Mouse (Mus musculus): ENCODE measurements around the gene Vmn1r234. TPM values are rescaled to one million over a fixed set of nuclear protein-coding genes. Genes with fewer than 3 reads are reported as not detected.
"Not testable (repeated sequence)": the region's sequence is repeated elsewhere in the genome, so short reads cannot be mapped to it uniquely, and the experiment has no call there.

Gene Vmn1r234
- not detected in 2 replicates for polyA plus RNA-seq (2012; ENCODE audit: insufficient read depth, insufficient read length, low replicate concordance, missing spikeins)

- Histone ChIP-seq H3K4me3 (ENCODE audit: insufficient read depth, low read depth, low read length) (no peak within 1 kb of the TSS), H3K4me1 (ENCODE audit: control insufficient read depth, insufficient read depth, low read length) (no peaks in the 10 kb centered on the region), H3K27ac (ENCODE audit: insufficient read depth, low read depth, low read length) (no peak within 1 kb of the TSS)
- WGBS: 80% methylated on average over 1 of the region's 1 CpGs
- TF ChIP-seq POLR2A (IDR thresholded peaks at IDR 0.05; ENCODE audit: insufficient read depth, low read depth, low read length): no peak
- TF ChIP-seq CTCF (IDR thresholded peaks at IDR 0.05; ENCODE audit: insufficient read depth, low read depth, low read length): no peak
Measured at GRCm38 (mm10) chr17:21225787-21226186, at the start of gene Vmn1r234. Vmn1r234 (plus strand) TSS chr17:21226087.

GRCm38 (mm10) chr17:21211081-21211480, 14.8 kb upstream of the Vmn1r234 start:
- H3K27ac ChIP-seq (ENCODE audit: insufficient read depth, low read depth, low read length); H3K4me3 ChIP-seq (ENCODE audit: insufficient read depth, low read depth, low read length); H3K4me1 ChIP-seq (ENCODE audit: control insufficient read depth, insufficient read depth, low read length): not testable (repeated sequence)
- 100% methylated on average over 1 of the region's 1 CpGs for WGBS

DNA sequence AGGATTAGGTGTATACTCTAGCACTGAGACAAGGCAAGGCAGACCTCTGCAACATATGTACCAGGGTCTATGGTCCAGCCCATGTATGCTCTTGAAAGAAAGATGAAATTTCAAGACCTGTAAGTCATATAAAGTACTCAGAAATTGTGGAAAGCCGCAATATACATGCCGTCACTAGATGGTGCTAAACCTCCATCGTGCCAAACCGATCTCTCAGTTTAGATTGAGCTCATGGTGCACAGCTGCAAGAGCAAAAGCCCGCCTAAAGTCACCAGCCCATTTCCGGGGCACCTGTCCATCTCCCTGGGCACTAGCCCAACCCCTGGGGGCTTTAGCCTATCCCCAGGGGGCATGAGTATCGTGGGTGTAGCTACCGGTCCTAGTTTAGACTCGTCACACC, 5.8 kb downstream of the Vmn1r234 start:
- WGBS: 30% methylated on average over 9 of the region's 9 CpGs
- Histone ChIP-seq H3K27ac (ENCODE audit: insufficient read depth, low read depth, low read length) (no peak overlapping the region), H3K4me3 (ENCODE audit: insufficient read depth, low read depth, low read length) (no peak overlapping the region), H3K4me1 (ENCODE audit: control insufficient read depth, insufficient read depth, low read length) (no peaks in the 10 kb centered on the region)
- no peak for TF ChIP-seq POLR2A (IDR thresholded peaks at IDR 0.05; ENCODE audit: insufficient read depth, low read depth, low read length)
- TF ChIP-seq CTCF (IDR thresholded peaks at IDR 0.05; ENCODE audit: insufficient read depth, low read depth, low read length): no peak

- Histone ChIP-seq H3K4me3 (ENCODE audit: insufficient read depth, low read depth, low read length) (no peak within 1 kb of the TSS), H3K4me1 (ENCODE audit: control insufficient read depth, insufficient read depth, low read length) (no peaks in the 10 kb centered on the region), H3K27ac (ENCODE audit: insufficient read depth, low read depth, low read length) (no peak within 1 kb of the TSS)
- TF ChIP-seq CTCF (IDR thresholded peaks at IDR 0.05; ENCODE audit: insufficient read depth, low read depth, low read length) (no peak), POLR2A (IDR thresholded peaks at IDR 0.05; ENCODE audit: insufficient read depth, low read depth, low read length) (no peak)
Measured at GRCm38 (mm10) chr17:21256111-21256510, 30.2 kb downstream of the Vmn1r234 start, which contains the start of gene Vmn1r235. Vmn1r235 (plus strand) TSS chr17:21256411.

DNA sequence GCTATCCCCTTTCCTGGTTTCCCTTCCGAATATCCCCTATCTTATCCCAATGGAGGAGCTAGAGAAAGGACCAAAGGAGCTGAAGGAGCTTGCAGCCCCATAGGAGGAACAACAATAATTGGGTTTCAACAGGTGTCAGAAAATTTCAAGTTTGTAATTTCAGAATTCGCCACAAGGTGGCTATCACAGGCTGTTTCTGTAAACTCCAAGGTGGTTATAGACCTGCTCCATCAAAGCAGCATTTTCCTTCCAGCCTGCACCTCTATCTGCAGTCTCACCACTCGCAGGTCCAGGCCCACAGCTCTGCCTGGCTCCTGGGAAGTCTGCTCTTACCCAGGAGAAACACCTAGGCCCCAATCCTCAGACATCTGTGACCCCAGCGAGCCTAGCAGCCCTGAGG, 46.2 kb downstream of the Vmn1r234 start:
- WGBS: 10% methylated on average over 4 of the region's 4 CpGs
- Histone ChIP-seq H3K4me3 (ENCODE audit: insufficient read depth, low read depth, low read length) (no peak overlapping the region), H3K27ac (ENCODE audit: insufficient read depth, low read depth, low read length) (no peak overlapping the region), H3K4me1 (ENCODE audit: control insufficient read depth, insufficient read depth, low read length) (no peaks in the 10 kb centered on the region)
- TF ChIP-seq CTCF (IDR thresholded peaks at IDR 0.05; ENCODE audit: insufficient read depth, low read depth, low read length): no peak
- TF ChIP-seq POLR2A (IDR thresholded peaks at IDR 0.05; ENCODE audit: insufficient read depth, low read depth, low read length): no peak

- no peak within 1 kb of the TSS for H3K4me3 ChIP-seq (ENCODE audit: insufficient read depth, low read depth, low read length)
- H3K27ac ChIP-seq (ENCODE audit: insufficient read depth, low read depth, low read length): no peak within 1 kb of the TSS
- TF ChIP-seq POLR2A (IDR thresholded peaks at IDR 0.05; ENCODE audit: insufficient read depth, low read depth, low read length) (no peak), CTCF (IDR thresholded peaks at IDR 0.05; ENCODE audit: insufficient read depth, low read depth, low read length) (no peak)
- H3K4me1 ChIP-seq (ENCODE audit: control insufficient read depth, insufficient read depth, low read length): no peaks in the 10 kb centered on the region
- 77% methylated on average over 3 of the region's 3 CpGs for WGBS
Measured at GRCm38 (mm10) chr17:21282642-21283041, 56.8 kb downstream of the Vmn1r234 start, which contains the start of gene Vmn1r236. Vmn1r236 (plus strand) TSS chr17:21282942.

GRCm38 (mm10) chr17:21284395-21284794, 58.5 kb downstream of the Vmn1r234 start:
- H3K27ac ChIP-seq (ENCODE audit: insufficient read depth, low read depth, low read length): no peak overlapping the region
- no peak overlapping the region for H3K4me3 ChIP-seq (ENCODE audit: insufficient read depth, low read depth, low read length)
- no peaks in the 10 kb centered on the region for H3K4me1 ChIP-seq (ENCODE audit: control insufficient read depth, insufficient read depth, low read length)
- TF ChIP-seq CTCF (IDR thresholded peaks at IDR 0.05; ENCODE audit: insufficient read depth, low read depth, low read length) (no peak), POLR2A (IDR thresholded peaks at IDR 0.05; ENCODE audit: insufficient read depth, low read depth, low read length) (no peak)

Other genes starting within 250 kb of the Vmn1r234 start
- gene Vmn1r233, start 229.6 kb upstream of the Vmn1r234 start, polyA plus RNA-seq (2012; ENCODE audit: insufficient read depth, insufficient read length, low replicate concordance, missing spikeins): not detected in 2 replicates
- not detected in 2 replicates for gene Zfp160, start 217.2 kb upstream of the Vmn1r234 start, polyA plus RNA-seq (2012; ENCODE audit: insufficient read depth, insufficient read length, low replicate concordance, missing spikeins)
- gene Vmn1r235, start 30.3 kb downstream of the Vmn1r234 start, polyA plus RNA-seq (2012; ENCODE audit: insufficient read depth, insufficient read length, low replicate concordance, missing spikeins): not detected in 2 replicates
- not detected in 2 replicates for gene Vmn1r236, start 56.9 kb downstream of the Vmn1r234 start, polyA plus RNA-seq (2012; ENCODE audit: insufficient read depth, insufficient read length, low replicate concordance, missing spikeins)
- gene Vmn1r237, start 85.8 kb downstream of the Vmn1r234 start, polyA plus RNA-seq (2012; ENCODE audit: insufficient read depth, insufficient read length, low replicate concordance, missing spikeins): not detected in 2 replicates
- gene Zfp677, start 157.7 kb downstream of the Vmn1r234 start, polyA plus RNA-seq (2012; ENCODE audit: insufficient read depth, insufficient read length, low replicate concordance, missing spikeins): not detected in 2 replicates
- gene Zfp54, start 197.1 kb downstream of the Vmn1r234 start, polyA plus RNA-seq (2012; ENCODE audit: insufficient read depth, insufficient read length, low replicate concordance, missing spikeins): not detected in 2 replicates
- not detected in 2 replicates for gene Zfp51, start 224.3 kb downstream of the Vmn1r234 start, polyA plus RNA-seq (2012; ENCODE audit: insufficient read depth, insufficient read length, low replicate concordance, missing spikeins)

Data from olfactory bulb, adult 2 months (tissue).